Mouse (Mus musculus) CH12.LX (cell line): ENCODE measurements at regions not wholly inside any gene's neighbourhood (a gene's known extent, or its start where the extent isn't known, plus 50 kb on each side); places are given as distances from the start of the nearest gene placed in this dataset.
A peak's percentile ranks its signal among the peaks of the same experiment; 100 is the strongest.

ENCODE experiments used
- DNase-seq: peaks from one replicate; pipeline ENCODE4 v3.0.0-alpha.2; 2013; ENCODE audit errors: extremely low read depth
- H3K27ac ChIP-seq: 2 replicates; pipeline ENCODE4 v1.5.1; 2012; ENCODE audit warnings: low read depth, mild to moderate bottlenecking, control low read depth, moderate library complexity; ENCODE audit not compliant: insufficient read depth
- H3K27me3 ChIP-seq: replicated peaks from 2 replicates; pipeline ENCODE3; 2012; ENCODE audit warnings: inconsistent platforms
- H3K36me3 ChIP-seq, 2 experiments: replicated peaks in 1 of 2; 2 replicates each; pipeline versions ENCODE3 to v1.6.1; 2012; ENCODE audit warnings: inconsistent platforms in 1 of 2, low read length in 1 of 2, mild to moderate bottlenecking in 1 of 2, mixed read lengths in 1 of 2, moderate library complexity in 1 of 2; ENCODE audit not compliant: control insufficient read depth in 1 of 2, insufficient read depth in 1 of 2
- H3K4me1 ChIP-seq, 2 experiments: 2 replicates each; pipeline ENCODE4 v1.6.1; 2012; ENCODE audit warnings: inconsistent platforms in 1 of 2, moderate library complexity in 1 of 2; ENCODE audit not compliant: insufficient read depth in 2 of 2, control insufficient read depth in 1 of 2
- H3K4me2 ChIP-seq: 2 replicates; pipeline ENCODE4 v1.6.1; 2012; ENCODE audit warnings: low read depth, mild to moderate bottlenecking, control low read depth; ENCODE audit not compliant: poor library complexity, insufficient read depth, severe bottlenecking
- H3K4me3 ChIP-seq, 3 experiments: fragments of 150-350 bp in 1 of 3; sonication (generic) in 1 of 3; replicated peaks in 1 of 3; 2 replicates each; pipeline versions ENCODE3 to v1.5.1; 2011 to 2012; ENCODE audit warnings: low read depth in 2 of 3, low read length in 2 of 3, mild to moderate bottlenecking in 2 of 3, moderate library complexity in 2 of 3, control low read depth in 1 of 3, improper control_type of control experiment in 1 of 3, inconsistent platforms in 1 of 3, mixed read lengths in 1 of 3; ENCODE audit not compliant: poor library complexity in 1 of 3
- H3K79me2 ChIP-seq: replicated peaks from 2 replicates; pipeline ENCODE4 v1.6.1; 2012; ENCODE audit warnings: mild to moderate bottlenecking, moderate library complexity; ENCODE audit not compliant: control insufficient read depth, poor library complexity, insufficient read depth, severe bottlenecking; ENCODE audit errors: extremely low read depth
- H3K9ac ChIP-seq: 2 replicates; pipeline ENCODE4 v1.6.1; 2012; ENCODE audit warnings: low read depth, mild to moderate bottlenecking, control low read depth, moderate library complexity; ENCODE audit not compliant: insufficient read depth
- H3K9me3 ChIP-seq: replicated peaks from 2 replicates; pipeline ENCODE3; 2012; ENCODE audit warnings: low read length, inconsistent platforms, mixed read lengths
- BHLHE40 ChIP-seq: IDR thresholded peaks from 2 replicates; pipeline ENCODE4 v1.6.1; 2011; ENCODE audit warnings: mild to moderate bottlenecking, low read depth, low read length, improper control_type of control experiment
- CHD1 ChIP-seq: IDR thresholded peaks from 2 replicates; pipeline ENCODE4 v1.6.1; 2012; ENCODE audit warnings: low read depth, low read length, improper control_type of control experiment, inconsistent platforms
- CHD2 ChIP-seq: IDR thresholded peaks from 2 replicates; pipeline ENCODE4 v1.6.1; 2011; ENCODE audit warnings: low read length, improper control_type of control experiment
- E2F4 ChIP-seq: IDR thresholded peaks from 2 replicates; pipeline ENCODE4 v1.6.1; 2011; ENCODE audit warnings: low read depth, low read length, improper control_type of control experiment; ENCODE audit not compliant: insufficient replicate concordance
- ELF1 ChIP-seq: IDR thresholded peaks from 2 replicates; pipeline ENCODE4 v1.6.1; 2014; ENCODE audit warnings: low read depth, mild to moderate bottlenecking, inconsistent platforms, low read length, improper control_type of control experiment
- EP300 ChIP-seq: IDR thresholded peaks from 2 replicates; pipeline ENCODE4 v1.6.1; 2011; ENCODE audit warnings: low read length, improper control_type of control experiment
- ETS1 ChIP-seq: conservative IDR thresholded peaks from 2 replicates; pipeline ENCODE4 v1.6.1; 2012; ENCODE audit warnings: low read depth, mild to moderate bottlenecking, inconsistent platforms, low read length, improper control_type of control experiment, moderate library complexity
- GABPA ChIP-seq: IDR thresholded peaks from 2 replicates; pipeline ENCODE4 v1.6.1; 2012; ENCODE audit warnings: low read depth, low read length, improper control_type of control experiment, inconsistent platforms; ENCODE audit not compliant: insufficient replicate concordance
- IRF4 ChIP-seq: IDR thresholded peaks from 2 replicates; pipeline ENCODE4 v1.6.1; 2014; ENCODE audit warnings: low read depth, mild to moderate bottlenecking, inconsistent platforms, low read length, improper control_type of control experiment
- JUND ChIP-seq: conservative IDR thresholded peaks from 2 replicates; pipeline ENCODE4 v1.6.1; 2011; ENCODE audit warnings: low read depth, low read length, improper control_type of control experiment
- KAT2A ChIP-seq: IDR thresholded peaks from 2 replicates; pipeline ENCODE4 v1.6.1; 2012; ENCODE audit warnings: low read length, improper control_type of control experiment, inconsistent platforms; ENCODE audit not compliant: insufficient replicate concordance
- MAFK ChIP-seq: IDR thresholded peaks from 2 replicates; pipeline ENCODE4 v1.6.1; 2011; ENCODE audit warnings: low read length, improper control_type of control experiment; ENCODE audit not compliant: insufficient replicate concordance
- MAX ChIP-seq: IDR thresholded peaks from 2 replicates; pipeline ENCODE4 v1.6.1; 2011; ENCODE audit warnings: low read length, improper control_type of control experiment
- MAZ ChIP-seq: IDR thresholded peaks from 2 replicates; pipeline ENCODE4 v1.6.1; 2012; ENCODE audit warnings: low read depth, mild to moderate bottlenecking, inconsistent platforms, low read length, improper control_type of control experiment, moderate library complexity
- MXI1 ChIP-seq: IDR thresholded peaks from 2 replicates; pipeline ENCODE4 v1.6.1; 2011; ENCODE audit warnings: mild to moderate bottlenecking, low read depth, low read length, improper control_type of control experiment
- MYC ChIP-seq: IDR thresholded peaks from 2 replicates; pipeline ENCODE4 v1.6.1; 2011; ENCODE audit warnings: low read depth, mild to moderate bottlenecking, improper control_type of control experiment, low read length
- NELFE ChIP-seq: IDR thresholded peaks from 2 replicates; pipeline ENCODE4 v1.6.1; 2011; ENCODE audit warnings: low read depth, low read length, improper control_type of control experiment
- NRF1 ChIP-seq: IDR thresholded peaks from 2 replicates; pipeline ENCODE4 v1.6.1; 2014; ENCODE audit warnings: low read depth, mild to moderate bottlenecking, inconsistent platforms, low read length, improper control_type of control experiment, moderate library complexity
- PAX5 ChIP-seq: IDR thresholded peaks from 2 replicates; pipeline ENCODE4 v1.6.1; 2012; ENCODE audit warnings: low read length, inconsistent platforms, mixed read lengths
- POLR2A ChIP-seq: IDR thresholded peaks from 2 replicates; pipeline ENCODE4 v1.6.1; 2011; ENCODE audit warnings: low read depth, mild to moderate bottlenecking, improper control_type of control experiment, low read length
- POLR2AphosphoS2 ChIP-seq: IDR thresholded peaks from 2 replicates; pipeline ENCODE4 v1.6.1; 2011; ENCODE audit warnings: low read depth, low read length, improper control_type of control experiment
- RCOR1 ChIP-seq: conservative IDR thresholded peaks from 2 replicates; pipeline ENCODE4 v1.6.1; 2012; ENCODE audit warnings: low read depth, mild to moderate bottlenecking, inconsistent platforms, low read length, improper control_type of control experiment
- SIN3A ChIP-seq: IDR thresholded peaks from 2 replicates; pipeline ENCODE4 v1.6.1; 2012; ENCODE audit warnings: low read length, improper control_type of control experiment, inconsistent platforms
- TBP ChIP-seq: conservative IDR thresholded peaks from 2 replicates; pipeline ENCODE4 v1.6.1; 2011; ENCODE audit warnings: low read depth, low read length, improper control_type of control experiment
- UBTF ChIP-seq: IDR thresholded peaks from 2 replicates; pipeline ENCODE4 v1.6.1; 2012; ENCODE audit warnings: low read depth, mild to moderate bottlenecking, inconsistent platforms, low read length, improper control_type of control experiment, moderate library complexity
- USF1 ChIP-seq: IDR thresholded peaks from 2 replicates; pipeline ENCODE4 v1.6.1; 2014; ENCODE audit warnings: low read depth, mild to moderate bottlenecking, inconsistent platforms, low read length, improper control_type of control experiment
- USF2 ChIP-seq: conservative IDR thresholded peaks from 2 replicates; pipeline ENCODE4 v1.6.1; 2011; ENCODE audit warnings: low read depth, low read length, improper control_type of control experiment
- ZC3H11A ChIP-seq: IDR thresholded peaks from 2 replicates; pipeline ENCODE4 v1.6.1; 2012; ENCODE audit warnings: low read depth, mild to moderate bottlenecking, inconsistent platforms, low read length, improper control_type of control experiment
- ZKSCAN1 ChIP-seq: IDR thresholded peaks from 2 replicates; pipeline ENCODE4 v1.6.1; 2012; ENCODE audit warnings: low read depth, inconsistent platforms, low read length, improper control_type of control experiment, borderline replicate concordance
- ZMIZ1 ChIP-seq: IDR thresholded peaks from 2 replicates; pipeline ENCODE4 v1.6.1; 2012; ENCODE audit warnings: low read depth, mild to moderate bottlenecking, inconsistent platforms, low read length, improper control_type of control experiment
- ZNF384 ChIP-seq: IDR thresholded peaks from 2 replicates; pipeline ENCODE4 v1.6.1; 2012; ENCODE audit warnings: low read depth, low read length, improper control_type of control experiment, inconsistent platforms
- dilution Hi-C: fragments of 300-500 bp; cut with MboI; formaldehyde crosslinking; loops from 2 replicates; pipeline ENCODE4 v1.14.3; 2020; ENCODE audit warnings: low sequenced_read_pairs; ENCODE audit not compliant: extremely low pct_unique_long_range_greater_than_20kb, extremely low pct_ligation_motif_present
- in situ Hi-C: fragments of 300-500 bp; cut with MboI; formaldehyde crosslinking; loops from 3 replicates; pipeline ENCODE4 v1.14.3; 2019; ENCODE audit warnings: low sequenced_read_pairs, low pct_ligation_motif_present, low pct_unique_long_range_greater_than_20kb, mixed read lengths

GRCm38 (mm10) chr1:184570681-184571080, 161.7 kb downstream of the Hlx start:
- TF ChIP-seq ETS1 (no peak), BHLHE40 (no peak), PAX5 (no peak), POLR2AphosphoS2 (no peak), MYC (no peak), CHD1 (no peak), KAT2A (no peak), MAX (no peak), MXI1 (no peak), USF2 (no peak), ZC3H11A (no peak), RCOR1 (no peak), TBP (no peak), EP300 (no peak), JUND (no peak)
- H3K9ac ChIP-seq = no peak overlapping the region
- H3K4me2 ChIP-seq = no peak overlapping the region
- peaks cover 3 to 6% of the 10 kb centered on the region in 2 experiments; a peak in 3 of 4 replicates for H3K4me1 ChIP-seq
- no peaks in the 10 kb centered on the region for H3K27me3 ChIP-seq
- H3K27ac ChIP-seq = no peak overlapping the region
- H3K9me3 ChIP-seq = no peaks in the 10 kb centered on the region
- dilution Hi-C loops = no loop called here
- in situ Hi-C loops = no loop called here
- H3K4me3 ChIP-seq = no peak overlapping the region
- DNase-seq = no peak
- no peaks in the 10 kb centered on the region for H3K36me3 ChIP-seq
- no peaks in the 10 kb centered on the region for H3K79me2 ChIP-seq

- peak; percentile 79 for DNase-seq
- Histone ChIP-seq H3K4me1 (peaks cover 16 to 24% of the 10 kb centered on the region in 2 experiments), H3K79me2 (no peaks in the 10 kb centered on the region), H3K27ac (peak overlapping the region; percentile 63), H3K36me3 (no peaks in the 10 kb centered on the region), H3K9ac (no peak overlapping the region), H3K4me2 (peak overlapping the region; percentile 31), H3K27me3 (no peaks in the 10 kb centered on the region), H3K9me3 (no peaks in the 10 kb centered on the region), H3K4me3 (no peak overlapping the region)
- in situ Hi-C loops = no loop called here
- dilution Hi-C loops = no loop called here
- TF ChIP-seq ETS1 (peak; percentile 67), NELFE (no peak), EP300 (peak; percentile 95), MYC (peak; percentile 60; the same call in 1 of the 2 replicates), E2F4 (no peak), MAZ (no peak), ZKSCAN1 (no peak), POLR2A (no peak), USF1 (no peak), ZNF384 (peak; percentile 89), ZC3H11A (no peak), MAFK (no peak), RCOR1 (peak; percentile 37; the same call in 1 of the 2 replicates), UBTF (no peak), IRF4 (0 out of 2 replicates have a peak, but pooled peaks have one; percentile 76), POLR2AphosphoS2 (no peak), NRF1 (no peak), TBP (no peak), KAT2A (no peak), SIN3A (no peak), USF2 (no peak), BHLHE40 (peak; percentile 28), CHD2 (peak; percentile 2; the same call in 1 of the 2 replicates), PAX5 (no peak), ZMIZ1 (no peak), MXI1 (no peak), GABPA (no peak), ELF1 (no peak), CHD1 (no peak), JUND (peak; percentile 77)
Measured at GRCm38 (mm10) chr1:184562926-184563325, 169.5 kb downstream of the Hlx start.
